Mouse (Mus musculus): Measurements from ENCODE around the gene Cuedc2. TPM values are rescaled to one million over a fixed set of nuclear protein-coding genes. Genes with fewer than 3 reads are reported as not detected.

Cuedc2 gene
- total and polyA plus RNA-seq, 2 experiments from 2014 or later: 214 to 388 TPM

GRCm38 (mm10) chr19:46315752-46316610, 22.5 kb downstream of the Cuedc2 start:
- Histone ChIP-seq H3K36me3 (ENCODE audit: insufficient read depth) (peaks cover 32% of the 10 kb centered on the region), H3K27me3 (ENCODE audit: insufficient read depth, low read length) (0 out of 2 replicates have a peak, but pooled peaks cover 17% of the 10 kb centered on the region), H3K27ac (ENCODE audit: low read depth, low read length) (no peak overlapping the region), H3K9me3 (ENCODE audit: low read length) (no peaks in the 10 kb centered on the region), H3K4me1 (ENCODE audit: insufficient read depth) (peaks cover 16% of the 10 kb centered on the region), H3K9ac (0 out of 2 replicates have a peak overlapping the region, but pooled peaks have one; percentile 59), H3K4me2 (ENCODE audit: low read depth) (peak overlapping the region; percentile 83), H3K4me3 (ENCODE audit: low read depth, low read length) (peak overlapping the region; percentile 64; the same call in 1 of the 2 replicates)
- no peak for DNase-seq
- WGBS: 47% methylated on average over 12 of the region's 12 CpGs
- no peak for TF ChIP-seq CTCF (IDR thresholded peaks at IDR 0.05; ENCODE audit: low read depth)
- ATAC-seq: no peak

- no peak for TF ChIP-seq CTCF (IDR thresholded peaks at IDR 0.05; ENCODE audit: low read depth)
Observed at GRCm38 (mm10) chr19:46314872-46315742, 23.4 kb downstream of the Cuedc2 start.

GRCm38 (mm10) chr19:46314151-46314601, 24.3 kb downstream of the Cuedc2 start:
- Histone ChIP-seq H3K4me2 (ENCODE audit: low read depth) (no peak overlapping the region), H3K4me1 (ENCODE audit: insufficient read depth) (peaks cover 16% of the 10 kb centered on the region), H3K9ac (no peak overlapping the region), H3K27me3 (ENCODE audit: insufficient read depth, low read length) (0 out of 2 replicates have a peak, but pooled peaks cover 17% of the 10 kb centered on the region), H3K27ac (ENCODE audit: low read depth, low read length) (no peak overlapping the region), H3K36me3 (ENCODE audit: insufficient read depth) (peaks cover 36% of the 10 kb centered on the region), H3K9me3 (ENCODE audit: low read length) (no peaks in the 10 kb centered on the region), H3K4me3 (ENCODE audit: low read depth, low read length) (no peak overlapping the region)
- WGBS: 19% methylated on average over 18 of the region's 18 CpGs
- ATAC-seq (no peak), DNase-seq (no peak)
- TF ChIP-seq CTCF (IDR thresholded peaks at IDR 0.05; ENCODE audit: low read depth): no peak

More at GRCm38 (mm10) chr19:46314872-46315742, 23.4 kb downstream of the Cuedc2 start:
- Histone ChIP-seq H3K4me2 (ENCODE audit: low read depth) (no peak overlapping the region), H3K36me3 (ENCODE audit: insufficient read depth) (peaks cover 36% of the 10 kb centered on the region), H3K27ac (ENCODE audit: low read depth, low read length) (no peak overlapping the region), H3K9me3 (ENCODE audit: low read length) (no peaks in the 10 kb centered on the region), H3K4me3 (ENCODE audit: low read depth, low read length) (no peak overlapping the region), H3K27me3 (ENCODE audit: insufficient read depth, low read length) (0 out of 2 replicates have a peak, but pooled peaks cover 17% of the 10 kb centered on the region), H3K4me1 (ENCODE audit: insufficient read depth) (peaks cover 16% of the 10 kb centered on the region), H3K9ac (no peak overlapping the region)
- WGBS: 51% methylated on average over 14 of the region's 14 CpGs
- DNase-seq (no peak), ATAC-seq (no peak)

- TF ChIP-seq CTCF (IDR thresholded peaks at IDR 0.05; ENCODE audit: low read depth): no peak
- Histone ChIP-seq H3K4me3 (ENCODE audit: low read depth, low read length) (no peak overlapping the region), H3K9me3 (ENCODE audit: low read length) (no peaks in the 10 kb centered on the region), H3K4me1 (ENCODE audit: insufficient read depth) (peaks cover 12% of the 10 kb centered on the region), H3K36me3 (ENCODE audit: insufficient read depth) (peaks cover 36% of the 10 kb centered on the region), H3K4me2 (ENCODE audit: low read depth) (no peak overlapping the region), H3K27me3 (ENCODE audit: insufficient read depth, low read length) (0 out of 2 replicates have a peak, but pooled peaks cover 17% of the 10 kb centered on the region), H3K9ac (no peak overlapping the region), H3K27ac (ENCODE audit: low read depth, low read length) (no peak overlapping the region)
- no peak for ATAC-seq
- no peak for DNase-seq
- WGBS: 73% methylated on average over 6 of the region's 6 CpGs
Observed at GRCm38 (mm10) chr19:46313591-46313990, 24.9 kb downstream of the Cuedc2 start.

GRCm38 (mm10) chr19:46313116-46313515, 25.4 kb downstream of the Cuedc2 start:
- Histone ChIP-seq H3K27me3 (ENCODE audit: insufficient read depth, low read length) (0 out of 2 replicates have a peak, but pooled peaks cover 17% of the 10 kb centered on the region), H3K4me1 (ENCODE audit: insufficient read depth) (peaks cover 8% of the 10 kb centered on the region; the same call in 1 of the 2 replicates), H3K27ac (ENCODE audit: low read depth, low read length) (no peak overlapping the region), H3K9me3 (ENCODE audit: low read length) (no peaks in the 10 kb centered on the region), H3K36me3 (ENCODE audit: insufficient read depth) (peaks cover 36% of the 10 kb centered on the region), H3K4me3 (ENCODE audit: low read depth, low read length) (no peak overlapping the region), H3K4me2 (ENCODE audit: low read depth) (no peak overlapping the region), H3K9ac (no peak overlapping the region)
- ATAC-seq: no peak
- TF ChIP-seq CTCF (IDR thresholded peaks at IDR 0.05; ENCODE audit: low read depth): no peak
- DNase-seq: no peak
- WGBS: 86% methylated on average over 9 of the region's 9 CpGs

GRCm38 (mm10) chr19:46312566-46312965, 25.9 kb downstream of the Cuedc2 start:
- Histone ChIP-seq H3K4me1 (ENCODE audit: insufficient read depth) (peaks cover 8% of the 10 kb centered on the region; the same call in 1 of the 2 replicates), H3K4me2 (ENCODE audit: low read depth) (no peak overlapping the region), H3K36me3 (ENCODE audit: insufficient read depth) (peaks cover 36% of the 10 kb centered on the region), H3K9me3 (ENCODE audit: low read length) (no peaks in the 10 kb centered on the region), H3K4me3 (ENCODE audit: low read depth, low read length) (no peak overlapping the region), H3K9ac (no peak overlapping the region), H3K27ac (ENCODE audit: low read depth, low read length) (no peak overlapping the region), H3K27me3 (ENCODE audit: insufficient read depth, low read length) (0 out of 2 replicates have a peak, but pooled peaks cover 17% of the 10 kb centered on the region)
- 92% methylated on average over 21 of the region's 21 CpGs for whole genome bisulfite sequencing
- DNase-seq (no peak), ATAC-seq (no peak)
- TF ChIP-seq CTCF (IDR thresholded peaks at IDR 0.05; ENCODE audit: low read depth): no peak
